Mouse (Mus musculus) E14TG2a.4 (cell line): Measurements from ENCODE around the gene Prss36.

ENCODE experiments used
- CTCF ChIP-seq: conservative IDR thresholded peaks from 2 replicates; pipeline ENCODE4 v1.5.1; 2014; ENCODE audit warnings: low read length
- POU5F1 ChIP-seq: IDR thresholded peaks from 2 replicates; pipeline ENCODE4 v1.6.1; 2014; ENCODE audit warnings: low read length, borderline replicate concordance

GRCm38 (mm10) chr7:127887191-127887590, 59.3 kb downstream of the Prss36 start:
- TF ChIP-seq CTCF, result no peak
- no peak for TF ChIP-seq POU5F1
